Mouse (Mus musculus) heart, embryonic 15.5 days (tissue): Measurements from ENCODE around the gene Pou6f2. TPM values are rescaled to one million over a fixed set of nuclear protein-coding genes. Genes with fewer than 3 reads are reported as not detected.

ENCODE experiments used
- ATAC-seq: fragments of 200-750 bp; cut with Nextera tagmentation; replicated peaks from 2 replicates; pipeline ENCODE4 v1.8.0; 2017; ENCODE audit warnings: low read depth, moderate TSS enrichment; ENCODE audit not compliant: insufficient number of reproducible peaks, insufficient read depth, low FRiP score
- H3K27ac ChIP-seq: fragments of 300-500 bp; sonication (generic); 2 replicates; pipeline ENCODE4 v1.5.1; 2015; ENCODE audit warnings: mild to moderate bottlenecking, inconsistent platforms
- H3K27me3 ChIP-seq: fragments of 300-500 bp; sonication (generic); 2 replicates; pipeline ENCODE4 v1.6.1; 2015; ENCODE audit warnings: inconsistent platforms
- H3K36me3 ChIP-seq: fragments of 300-500 bp; sonication (generic); 2 replicates; pipeline ENCODE4 v1.6.1; 2015; ENCODE audit warnings: mild to moderate bottlenecking, inconsistent platforms
- H3K4me1 ChIP-seq: fragments of 300-500 bp; sonication (generic); replicated peaks from 2 replicates; pipeline ENCODE4 v1.6.1; 2015; ENCODE audit warnings: inconsistent platforms
- H3K4me2 ChIP-seq: fragments of 300-500 bp; sonication (generic); 2 replicates; pipeline ENCODE4 v1.6.1; 2015; ENCODE audit warnings: inconsistent platforms, mild to moderate bottlenecking, moderate library complexity
- H3K4me3 ChIP-seq: fragments of 300-500 bp; sonication (generic); 2 replicates; pipeline ENCODE4 v1.5.1; 2015; ENCODE audit warnings: mild to moderate bottlenecking, inconsistent platforms
- H3K9ac ChIP-seq: fragments of 300-500 bp; sonication (generic); 2 replicates; pipeline ENCODE4 v1.6.1; 2015; ENCODE audit warnings: mild to moderate bottlenecking, inconsistent platforms
- H3K9me3 ChIP-seq: fragments of 300-500 bp; sonication (generic); replicated peaks from 2 replicates; pipeline ENCODE4 v1.6.1; 2016; ENCODE audit warnings: inconsistent platforms
- WGBS: fragments of 180-500 bp; shearing (Covaris S2); methylation state at CpG from one replicate; pipeline ENCODE4 v1.1.7; 2015; ENCODE audit warnings: mixed read lengths; 5-methylcytosine and 5-hydroxymethylcytosine counted together
- polyA plus RNA-seq: library from polyadenylated mRNA; unstranded; fragments of >200 nt; fragmentation: Nextera tagmentation; extraction: Ambion mirVana; gene quantifications from 2 replicates; pipeline ENCODE4 v1.2.1, GENCODE M21; 2015

Gene Pou6f2
- polyA plus RNA-seq, 1 experiment from 2014 or later = 1.1 TPM

- Histone ChIP-seq H3K4me2 (no peak overlapping the region), H3K27me3 (no peaks in the 10 kb centered on the region), H3K4me1 (peaks cover 3% of the 10 kb centered on the region; the same call in 1 of the 2 replicates), H3K27ac (no peak overlapping the region), H3K4me3 (no peak overlapping the region), H3K36me3 (no peaks in the 10 kb centered on the region), H3K9me3 (no peaks in the 10 kb centered on the region), H3K9ac (no peak overlapping the region)
- no peak for ATAC-seq
- WGBS = 73% methylated on average over 11 of the region's 11 CpGs
These were observed 268.7 kb downstream of the Pou6f2 start for GRCm38 (mm10) chr13:18128826-18129225.

- Histone ChIP-seq H3K9ac (no peak overlapping the region), H3K27me3 (no peaks in the 10 kb centered on the region), H3K9me3 (no peaks in the 10 kb centered on the region), H3K36me3 (no peaks in the 10 kb centered on the region), H3K4me3 (no peak overlapping the region), H3K4me1 (peaks cover 3% of the 10 kb centered on the region; the same call in 1 of the 2 replicates), H3K27ac (no peak overlapping the region), H3K4me2 (no peak overlapping the region)
- ATAC-seq = no peak
- WGBS = 56% methylated on average over 4 of the region's 4 CpGs
These were observed 269.4 kb downstream of the Pou6f2 start for GRCm38 (mm10) chr13:18128053-18128452.

- Histone ChIP-seq H3K9ac (no peak overlapping the region), H3K4me2 (no peak overlapping the region), H3K27me3 (no peaks in the 10 kb centered on the region), H3K4me1 (peaks cover 3% of the 10 kb centered on the region; the same call in 1 of the 2 replicates), H3K36me3 (no peaks in the 10 kb centered on the region), H3K4me3 (no peak overlapping the region), H3K27ac (no peak overlapping the region), H3K9me3 (no peaks in the 10 kb centered on the region)
- WGBS = 61% methylated on average over 2 of the region's 2 CpGs
- ATAC-seq = no peak
These were observed 271.4 kb downstream of the Pou6f2 start for GRCm38 (mm10) chr13:18126111-18126510.

DNA sequence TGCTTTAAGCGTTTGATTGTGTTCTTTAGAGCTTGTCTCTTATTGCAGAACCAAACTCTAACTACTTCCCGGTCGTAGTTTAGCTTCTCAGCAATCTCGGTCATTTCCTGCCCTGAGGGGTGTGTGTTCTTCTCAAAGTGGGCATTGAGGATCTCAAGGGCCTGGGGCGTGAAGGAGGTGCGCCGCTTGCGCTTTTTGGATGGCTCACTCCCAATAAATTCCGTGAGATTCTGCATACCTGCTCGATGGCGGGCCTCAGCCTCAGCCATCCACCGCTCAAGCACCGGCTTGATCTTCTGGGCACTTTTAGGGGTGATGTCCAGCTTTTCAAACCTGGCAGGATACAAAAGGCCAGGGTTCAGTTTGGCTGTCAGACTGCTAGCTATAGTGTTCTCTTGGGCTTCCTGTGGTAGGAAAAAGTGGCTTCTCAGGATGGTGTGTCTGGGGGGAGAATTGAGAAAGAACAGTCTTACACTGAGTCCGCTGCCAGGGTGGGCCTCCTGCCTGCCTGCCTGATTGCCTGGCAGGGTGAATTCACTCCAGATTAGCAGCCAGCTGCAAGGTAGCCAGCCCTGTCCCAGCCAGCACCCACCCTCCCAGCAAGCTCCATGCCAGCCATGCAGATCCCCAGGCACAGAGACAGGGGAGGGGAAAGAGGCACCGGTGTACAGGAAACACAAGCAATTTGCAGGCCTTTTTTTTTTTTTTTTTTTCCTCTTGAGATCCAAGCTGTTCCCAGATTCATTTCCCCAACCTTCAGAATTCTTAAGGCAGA lies 272.1 kb downstream of the Pou6f2 start:
- H3K9ac ChIP-seq = no peak overlapping the region
- no peak overlapping the region for H3K4me2 ChIP-seq
- no peaks in the 10 kb centered on the region for H3K27me3 ChIP-seq
- H3K4me3 ChIP-seq = no peak overlapping the region
- H3K4me1 ChIP-seq = peaks cover 3% of the 10 kb centered on the region; the same call in 1 of the 2 replicates
- no peak overlapping the region for H3K27ac ChIP-seq
- ATAC-seq = no peak
- 61% methylated on average over 15 of the region's 15 CpGs for WGBS
- no peaks in the 10 kb centered on the region for H3K9me3 ChIP-seq
- H3K36me3 ChIP-seq = no peaks in the 10 kb centered on the region

DNA sequence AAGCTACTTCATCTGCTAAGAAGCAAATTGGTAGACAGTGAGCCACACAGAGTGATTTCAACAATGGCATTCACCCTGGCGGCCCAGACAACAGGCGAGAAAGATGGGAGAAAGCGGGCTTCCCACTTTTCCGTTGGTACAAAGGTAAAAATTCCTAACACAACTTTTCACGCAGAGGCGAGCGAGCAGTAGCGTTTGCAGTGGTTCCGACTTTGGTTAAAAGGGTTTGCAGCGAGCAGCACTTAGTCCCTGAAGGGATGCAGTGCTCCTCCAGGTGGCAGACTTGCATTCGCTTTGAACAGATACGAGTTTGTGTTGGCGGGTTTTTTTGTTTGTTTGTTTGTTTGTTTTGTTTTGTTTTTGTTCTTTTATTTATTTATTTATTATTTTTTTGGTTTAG lies 273.1 kb downstream of the Pou6f2 start:
- 13% methylated on average over 13 of the region's 13 CpGs for WGBS
- Histone ChIP-seq H3K4me3 (peak overlapping the region; percentile 37), H3K27me3 (no peaks in the 10 kb centered on the region), H3K9ac (0 out of 2 replicates have a peak overlapping the region, but pooled peaks have one; percentile 34), H3K27ac (no peak overlapping the region), H3K4me2 (peak overlapping the region; percentile 66), H3K9me3 (no peaks in the 10 kb centered on the region), H3K4me1 (peaks cover 3% of the 10 kb centered on the region; the same call in 1 of the 2 replicates), H3K36me3 (no peaks in the 10 kb centered on the region)
- no peak for ATAC-seq

GRCm38 (mm10) chr13:18120406-18120805 lies 277.1 kb downstream of the Pou6f2 start:
- H3K36me3 ChIP-seq = no peaks in the 10 kb centered on the region
- no peak for ATAC-seq
- no peaks in the 10 kb centered on the region for H3K27me3 ChIP-seq
- H3K27ac ChIP-seq = no peak overlapping the region
- H3K4me1 ChIP-seq = peaks cover 3% of the 10 kb centered on the region; the same call in 1 of the 2 replicates
- no peak overlapping the region for H3K4me2 ChIP-seq
- H3K9ac ChIP-seq = no peak overlapping the region
- H3K9me3 ChIP-seq = no peaks in the 10 kb centered on the region
- WGBS = 87% methylated on average over 2 of the region's 2 CpGs
- H3K4me3 ChIP-seq = no peak overlapping the region

DNA sequence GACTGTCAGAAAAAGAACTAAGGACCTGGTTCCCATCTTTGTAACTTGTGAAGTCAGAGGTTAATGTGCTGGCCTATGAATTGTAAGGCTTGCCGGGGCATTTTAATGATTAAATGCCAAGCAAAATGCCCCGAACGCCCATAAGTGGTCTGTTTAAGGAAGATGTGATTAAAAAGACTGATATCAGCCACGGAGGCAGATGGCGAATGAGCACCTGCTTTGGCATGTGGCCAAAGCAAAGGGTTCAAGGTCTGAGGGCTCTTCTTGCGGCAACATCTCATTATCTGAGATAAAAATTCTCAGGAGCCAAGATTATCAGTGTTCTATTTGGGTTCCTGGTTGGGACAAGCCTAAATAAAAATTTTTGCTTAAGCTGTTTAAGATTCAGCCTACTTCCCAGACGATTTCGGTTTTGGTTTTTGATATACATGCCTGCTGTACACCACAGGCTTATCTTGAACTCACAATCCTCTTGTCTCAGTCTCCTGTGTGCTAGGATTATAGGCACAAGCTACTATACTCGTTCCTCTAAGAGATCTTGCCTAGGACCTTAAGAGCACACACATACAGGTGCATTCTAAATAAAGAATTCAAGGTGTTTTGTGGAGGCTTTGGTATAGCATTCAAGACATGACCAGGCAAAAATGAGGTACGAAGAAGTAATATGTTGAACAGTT lies 315.9 kb downstream of the Pou6f2 start:
- Histone ChIP-seq H3K4me2 (no peak overlapping the region), H3K4me1 (no peaks in the 10 kb centered on the region)
- ATAC-seq = no peak

More for the DNA sequence above, 315.9 kb downstream of the Pou6f2 start:
- Histone ChIP-seq H3K9me3 (no peaks in the 10 kb centered on the region), H3K27ac (no peak overlapping the region), H3K27me3 (no peaks in the 10 kb centered on the region), H3K36me3 (no peaks in the 10 kb centered on the region), H3K4me3 (no peak overlapping the region), H3K9ac (no peak overlapping the region)
- WGBS = 62% methylated on average over 10 of the region's 10 CpGs
